Comparison of ENCODE assay signal across 19 mouse cellular contexts in the genomic region with DNA sequence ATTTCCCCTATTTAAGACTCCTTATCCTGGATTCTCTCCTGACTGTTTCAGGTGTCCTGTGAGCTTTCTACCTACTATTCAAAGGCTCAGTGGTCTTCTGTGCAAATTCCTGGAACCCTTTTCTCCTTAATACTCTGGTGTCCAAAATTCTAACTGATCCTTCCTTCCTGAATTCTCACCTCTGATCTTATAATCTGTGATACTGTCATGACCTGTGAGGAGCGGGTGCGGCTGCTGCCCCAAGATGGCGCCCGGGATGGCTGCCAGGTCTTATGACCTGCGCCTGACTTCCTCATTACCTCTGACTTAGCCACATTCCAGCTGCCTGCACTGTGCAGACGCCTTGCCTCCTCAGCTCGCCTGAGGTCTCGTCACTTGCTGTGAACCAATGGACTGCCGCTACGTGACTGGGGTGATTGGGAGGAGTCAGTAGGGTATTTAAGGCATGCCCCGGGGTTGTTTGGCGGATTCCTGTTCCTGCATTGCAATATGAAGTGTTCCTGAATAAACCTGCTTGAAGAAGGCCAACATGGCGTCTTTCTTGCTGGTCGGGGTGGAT.
DNase-seq lines count a peak whose midpoint lies in the region; TF ChIP-seq lines count a peak whose summit lies in the region.
"Had no signal": no experiment of that assay in that cellular context is flagged by ENCODE, and none has a peak within 500 bp of the region (broad histone marks: within the 10 kb centered on the region; RNA-seq: fewer than 3 reads in every experiment).

No protein-coding gene starts in this region.

- H3K9ac ChIP-seq in ES-E14 (ENCODE audit: insufficient read depth, low read depth, low read length, poor library complexity, severe bottlenecking) = no peak overlapping the region
- H3K9ac ChIP-seq: embryonic facial prominence, embryonic 12.5 days; forebrain, embryonic 12.5 days had no signal

- no peak for TF ChIP-seq CTCF in testis, adult 2 months (IDR thresholded peaks at IDR 0.05; ENCODE audit: control insufficient read depth, insufficient read depth, insufficient replicate concordance, low read depth, low read length)

- peak overlapping the region; percentile 32; the same call in 1 of the 2 replicates for H3K4me3 ChIP-seq in testis, adult 2 months (ENCODE audit: control insufficient read depth, low read depth, low read length)
- no peak overlapping the region for H3K4me3 ChIP-seq in ES-E14 (ENCODE audit: insufficient read depth in 1 of 2, low read depth in 1 of 2, low read length in 2 of 2, poor library complexity in 1 of 2, severe bottlenecking in 1 of 2)
- H3K4me3 ChIP-seq: embryonic facial prominence, embryonic 10.5 days; embryonic facial prominence, embryonic 12.5 days; forebrain, embryonic 12.5 days had no signal

- DNase-seq in heart, adult 11 months = peak; percentile 72
- DNase-seq in heart, postnatal 36 days = no peak
- no peak for DNase-seq in testis, postnatal 14 days (ENCODE audit: low spot score)
- DNase-seq in ES-E14 (ENCODE audit: low read depth, low spot score) = peak; percentile 0
- peak; percentile 53 for DNase-seq in ZHBTc4 (ENCODE audit: low read depth, low spot score)
- no peak for DNase-seq in neural tube, embryonic 10.5 days (ENCODE audit: extremely low spot score, low spot score)
- DNase-seq in embryo, embryonic 11 days = no peak
- DNase-seq: adrenal gland, adult 2 months; adrenal gland, postnatal 14 days; adrenal gland, postnatal 36 days; cerebellum, adult 11-12 months; cerebellum, adult 2 months; cerebellum, adult 9-10 months; cerebellum, postnatal 14 days; cerebellum, postnatal 36 days had no signal

- intact Hi-C loops in heart, postnatal 36 days (cut with DNase I) = no loop called here

- H3K4me1 ChIP-seq in testis, adult 2 months (ENCODE audit: control insufficient read depth, insufficient read depth, low read length) = peaks cover 2% of the 10 kb centered on the region; the same call in 1 of the 2 replicates
- no peaks in the 10 kb centered on the region for H3K4me1 ChIP-seq in ES-E14 (ENCODE audit: control insufficient read depth in 2 of 2, insufficient read depth in 2 of 2, low read length in 2 of 2, poor library complexity in 1 of 2)
- H3K4me1 ChIP-seq: embryonic facial prominence, embryonic 10.5 days; embryonic facial prominence, embryonic 12.5 days; forebrain, embryonic 12.5 days had no signal

- H3K27ac ChIP-seq in testis, adult 2 months (ENCODE audit: control insufficient read depth, insufficient read depth, low read depth, low read length) = no peak overlapping the region
- no peak overlapping the region for H3K27ac ChIP-seq in ES-E14 (ENCODE audit: insufficient read depth, low read depth, low read length, poor library complexity, severe bottlenecking)
- H3K27ac ChIP-seq: embryonic facial prominence, embryonic 10.5 days; embryonic facial prominence, embryonic 12.5 days; forebrain, embryonic 12.5 days had no signal

- H3K9me3 ChIP-seq in ES-E14 (ENCODE audit: control insufficient read depth, insufficient read depth, low read depth, low read length) = no peaks in the 10 kb centered on the region
- H3K9me3 ChIP-seq: embryonic facial prominence, embryonic 10.5 days; embryonic facial prominence, embryonic 12.5 days; forebrain, embryonic 12.5 days had no signal

- in situ Hi-C loops in ES-E14 (cut with MboI; ENCODE audit: low sequenced_read_pairs in 2 of 2, unreplicated experiment in 2 of 2) = no loop called here

- no peaks in the 10 kb centered on the region for H3K27me3 ChIP-seq in testis, adult 2 months (ENCODE audit: control insufficient read depth, insufficient read depth, low read length)
- H3K27me3 ChIP-seq: embryonic facial prominence, embryonic 12.5 days; forebrain, embryonic 12.5 days had no signal

- H3K36me3 ChIP-seq in testis, adult 2 months (ENCODE audit: control insufficient read depth, insufficient read depth, low read length) = no peaks in the 10 kb centered on the region
- no peaks in the 10 kb centered on the region for H3K36me3 ChIP-seq in ES-E14 (ENCODE audit: control insufficient read depth, insufficient read depth, low read length, poor library complexity, severe bottlenecking)
- H3K36me3 ChIP-seq: embryonic facial prominence, embryonic 10.5 days; embryonic facial prominence, embryonic 12.5 days; forebrain, embryonic 12.5 days had no signal

- TF ChIP-seq POLR2A in testis, adult 2 months (IDR thresholded peaks at IDR 0.05; ENCODE audit: control insufficient read depth, low read depth, low read length) = no peak

TF ChIP-seq in ES-E14, 5 proteins besides CTCF, POLR2A, EP300 and RAD21:
- no peak for TF ChIP-seq ZNF384 (IDR thresholded peaks at IDR 0.05; ENCODE audit: low read depth, low read length)
- no peak for TF ChIP-seq ZC3H11A (IDR thresholded peaks at IDR 0.05; ENCODE audit: borderline replicate concordance, low read depth, low read length)
- TF ChIP-seq MAFK (IDR thresholded peaks at IDR 0.05; ENCODE audit: insufficient read depth, low read depth, low read length) = no peak
- TF ChIP-seq CHD2 (IDR thresholded peaks at IDR 0.05; ENCODE audit: low read depth, low read length) = no peak
- TF ChIP-seq HCFC1 (IDR thresholded peaks at IDR 0.05; ENCODE audit: borderline replicate concordance, insufficient read depth, low read length) = no peak

Comparison
In these comparisons a context has a peak if more than half of its experiments do, and no peak if none do; other contexts are left out.
1. DNase-seq: peak in heart, adult 11 months (single experiment), ES-E14 (single experiment) and ZHBTc4 (single experiment); none in heart, postnatal 36 days (0 of 2), testis, postnatal 14 days (single experiment), neural tube, embryonic 10.5 days (single experiment) and embryo, embryonic 11 days (single experiment).